Mouse (Mus musculus) bone marrow, adult 2 months (tissue): Measurements from ENCODE around the gene Rps6kb2.
A peak's percentile ranks its signal among the peaks of the same experiment; 100 is the strongest.

Experiments
- CTCF ChIP-seq: fragments of 200-500 bp; IDR thresholded peaks from 2 replicates; pipeline ENCODE4 v1.5.1; 2011; ENCODE audit warnings: low read length, control low read depth; ENCODE audit not compliant: control insufficient read depth, insufficient read depth
- POLR2A ChIP-seq: fragments of 200-500 bp; IDR thresholded peaks from 2 replicates; pipeline ENCODE4 v1.6.1; 2011; ENCODE audit warnings: low read depth, mild to moderate bottlenecking, control low read depth, low read length, borderline replicate concordance; ENCODE audit not compliant: control insufficient read depth

GRCm38 (mm10) chr19:4206971-4207370 lies 43.8 kb upstream of the Rps6kb2 start:
- TF ChIP-seq POLR2A (no peak), CTCF (peak; percentile 98)
